Mouse (Mus musculus) adipocyte (in vitro differentiated cells): ENCODE data around the gene Ahcyl1.
"Not testable (repeated sequence)": the region's sequence is repeated elsewhere in the genome, so short reads cannot be mapped to it uniquely, and the experiment has no call there.

ENCODE experiments used
- DNase-seq: peaks from one replicate; pipeline ENCODE4 v3.0.0-alpha.2; 2016; ENCODE audit warnings: low spot score

Gene Ahcyl1

DNA sequence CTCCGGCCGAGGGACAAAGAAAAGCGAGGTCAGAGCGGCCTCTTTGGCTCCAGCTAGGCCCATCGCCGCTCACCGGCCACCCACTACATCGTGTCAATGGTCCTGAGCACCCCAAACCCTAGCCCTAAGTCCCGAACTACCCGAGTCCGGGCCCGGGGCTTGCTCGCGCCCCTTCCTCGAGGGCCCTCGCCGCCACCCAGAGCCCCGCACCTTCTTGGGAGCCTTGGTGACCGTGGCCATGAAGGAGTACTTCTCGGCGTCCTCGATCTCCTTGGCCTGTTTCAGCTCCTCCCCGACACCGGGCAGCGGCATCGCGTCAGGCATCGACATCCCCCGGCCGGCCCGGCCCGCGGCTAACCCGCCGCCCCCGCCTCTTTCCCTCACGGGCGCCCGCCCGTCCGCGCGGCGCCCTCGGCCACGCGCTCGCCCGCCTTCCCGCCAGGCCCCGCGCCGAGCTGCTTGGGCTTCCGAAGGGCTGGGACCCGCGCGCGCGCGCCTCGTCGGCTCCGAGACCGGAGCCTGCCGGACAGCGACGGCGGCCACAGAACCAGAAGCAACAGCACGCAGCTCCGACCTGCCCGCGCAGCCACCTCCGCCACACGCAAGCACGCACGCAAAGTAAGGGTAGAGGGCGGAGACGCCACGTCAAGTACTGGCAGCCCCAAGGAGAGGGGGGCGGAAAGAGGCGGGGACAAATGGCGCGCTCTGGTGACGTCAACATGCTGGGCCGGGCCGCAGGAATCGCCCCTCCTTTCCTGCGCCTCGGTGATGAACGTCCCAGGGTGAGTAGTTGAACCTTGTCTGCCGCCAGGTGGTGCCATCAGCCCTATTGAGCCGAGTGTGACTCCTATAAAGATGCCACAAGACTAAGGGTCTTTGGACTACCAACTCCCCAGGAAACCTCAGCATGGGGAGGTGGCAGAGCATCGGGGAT is at the start of gene Ahcyl1:
Gene Ahcyl1 (minus strand): TSS at position 613 of the 934 bp plus-strand sequence.
- DNase-seq = peak; percentile 99

DNA sequence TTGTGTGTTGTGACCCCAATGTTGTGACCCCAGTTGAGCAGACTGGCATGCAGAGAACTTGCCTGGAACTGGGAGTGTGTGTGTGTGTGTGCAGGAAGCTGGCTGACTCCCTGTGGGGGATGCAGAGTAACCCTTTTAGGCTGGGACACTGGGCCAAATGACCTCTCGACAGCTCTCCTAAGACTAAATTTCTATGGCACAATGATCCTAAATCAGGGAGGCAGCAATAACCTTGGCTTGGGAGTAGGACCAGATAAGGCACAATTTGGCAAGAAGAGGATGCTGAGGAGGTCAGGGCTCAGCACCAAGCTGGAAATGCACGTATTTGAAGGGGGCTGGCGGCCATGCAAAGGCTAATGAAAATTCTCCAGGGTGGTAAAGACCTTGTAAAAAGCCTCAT is 49.7 kb upstream of the Ahcyl1 start:
- DNase-seq = no peak

DNA sequence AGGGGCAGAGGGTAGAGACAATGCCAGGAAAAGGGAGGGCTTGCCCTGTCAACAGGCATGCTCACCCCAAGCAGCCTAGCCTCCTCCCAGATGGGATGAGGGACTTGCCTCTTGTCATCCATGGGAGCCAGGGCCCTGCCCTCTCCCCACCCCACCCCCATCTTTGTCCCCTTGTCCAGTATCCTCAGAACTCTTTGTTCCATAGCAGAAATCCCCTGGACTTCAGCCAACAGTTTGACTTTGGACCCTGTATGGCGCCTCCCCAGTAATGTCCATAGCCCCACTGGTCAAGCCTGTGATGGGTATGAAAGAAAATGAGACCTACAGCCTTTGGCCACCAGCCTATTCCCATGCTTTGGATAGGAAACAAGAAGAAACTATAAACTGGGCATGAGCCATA is 47.3 kb upstream of the Ahcyl1 start:
- DNase-seq = peak; percentile 43

DNA sequence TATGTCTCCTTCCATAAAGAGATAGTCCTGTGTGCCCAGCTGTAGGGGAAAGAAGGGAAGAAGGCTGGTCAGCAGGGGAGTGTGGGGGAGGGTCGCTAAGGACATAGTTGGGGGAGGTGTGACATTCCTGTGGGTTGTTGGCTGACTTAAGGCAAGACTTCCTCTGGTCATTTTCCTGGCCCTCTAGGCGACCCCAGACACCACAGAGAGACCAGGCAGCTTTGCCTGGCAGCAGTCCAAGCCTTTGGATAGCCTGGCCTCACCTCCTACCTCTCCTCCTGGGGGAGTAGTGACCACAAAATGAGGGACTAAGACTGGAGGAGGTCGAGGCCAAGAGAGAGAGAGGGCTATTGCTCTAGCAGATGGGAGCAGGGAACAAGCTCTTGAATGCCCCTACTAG is 46.7 kb upstream of the Ahcyl1 start:
- DNase-seq = no peak

DNA sequence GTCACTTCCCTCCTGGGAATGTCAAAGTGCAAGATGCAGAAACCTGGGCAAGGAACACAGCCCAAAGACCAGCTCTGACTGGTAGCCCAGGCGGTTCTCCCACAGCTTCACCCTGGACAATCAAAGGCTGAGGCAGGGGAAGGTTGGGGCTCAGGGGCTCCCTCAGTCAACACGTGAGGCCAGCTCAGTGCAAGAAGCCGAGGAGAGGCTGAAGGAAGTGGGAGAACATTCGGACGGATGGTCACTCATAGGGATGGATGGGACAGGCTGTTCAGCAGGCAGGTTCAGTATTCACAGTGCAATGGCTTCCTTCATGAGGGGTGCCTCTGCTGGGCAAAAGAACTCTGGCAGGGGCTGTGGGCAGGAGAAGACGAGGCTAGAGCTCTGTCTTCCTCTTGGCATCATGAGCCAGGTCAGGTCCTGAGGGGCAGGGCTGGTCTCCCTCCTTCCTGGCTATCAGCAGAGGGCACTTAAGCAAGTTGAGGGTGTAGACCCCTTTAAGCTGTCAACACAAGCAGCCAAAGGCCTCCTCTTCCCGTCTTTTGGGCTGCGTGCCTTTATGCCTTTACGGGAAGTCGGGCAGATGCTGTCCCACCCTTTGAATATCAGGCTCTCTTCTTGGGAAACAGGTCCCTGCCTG is 45.8 kb upstream of the Ahcyl1 start:
- no peak for DNase-seq

DNA sequence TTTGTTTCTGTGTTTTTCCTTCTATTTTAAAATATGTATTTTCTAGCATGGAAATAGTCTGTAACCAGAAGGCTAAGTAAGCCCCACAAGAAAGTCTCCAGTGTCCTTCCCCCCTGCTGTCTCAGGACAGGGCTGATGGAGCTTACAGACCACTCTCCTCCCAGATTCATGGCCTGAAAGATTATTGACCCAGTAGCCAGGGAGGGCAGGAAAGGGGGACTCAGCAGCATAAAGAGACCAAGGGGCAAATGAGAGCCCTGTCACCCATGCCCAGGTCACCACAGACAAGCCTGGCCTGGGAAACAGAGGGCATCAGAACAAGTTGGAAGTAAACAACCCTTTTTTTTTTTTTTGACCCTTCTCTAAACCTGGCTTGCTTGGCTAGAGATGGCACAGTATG is 45.0 kb upstream of the Ahcyl1 start:
- DNase-seq = no peak

DNA sequence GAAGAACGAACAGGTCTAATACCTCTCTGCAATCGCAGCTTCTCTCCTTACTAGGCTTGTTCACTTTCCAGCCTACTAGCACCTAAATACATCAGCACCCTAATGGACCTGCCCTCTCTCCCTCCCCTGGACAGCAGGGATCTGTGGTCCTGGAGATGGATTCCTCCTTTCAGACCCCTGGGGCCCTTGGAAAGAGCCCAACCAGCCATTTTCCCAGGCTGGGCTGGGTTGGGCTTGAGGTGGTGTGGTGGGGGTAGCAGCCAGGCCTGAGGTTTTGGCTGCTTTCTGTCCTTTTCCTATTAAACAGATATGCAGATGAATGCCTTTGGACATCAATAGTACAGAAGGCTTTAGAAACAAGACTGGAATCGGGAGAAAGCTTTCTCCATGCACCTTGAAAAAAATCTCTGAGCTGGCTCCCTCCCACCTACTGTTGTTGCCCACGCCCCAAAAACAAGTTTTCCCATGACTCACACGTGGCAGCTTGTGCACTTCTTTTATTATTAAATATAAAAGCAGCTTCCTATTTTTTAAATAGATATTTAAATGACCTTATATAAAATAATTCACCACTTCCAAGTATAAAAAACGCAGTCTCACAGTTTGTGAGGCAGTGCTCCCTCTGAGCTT is 44.3 kb upstream of the Ahcyl1 start:
- DNase-seq = peak; percentile 61

DNA sequence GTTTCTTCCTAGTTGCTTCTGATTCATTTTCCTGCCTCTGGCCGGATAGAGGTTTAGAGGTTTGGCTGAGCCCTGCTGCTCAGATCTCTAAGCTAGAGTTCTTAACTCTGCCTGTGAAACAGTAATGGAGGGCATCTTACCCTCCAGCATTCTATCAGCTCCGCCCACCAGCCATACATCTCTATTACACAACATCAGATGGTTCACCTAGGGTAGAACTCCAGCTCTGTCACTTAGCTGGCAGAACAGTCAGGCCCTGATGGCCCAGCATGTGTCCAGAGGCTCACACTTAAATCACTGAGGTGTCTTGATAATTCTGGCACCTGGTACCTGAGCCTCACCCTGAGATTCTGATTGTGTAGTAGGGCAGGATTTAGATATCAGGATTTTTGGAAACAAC is 43.6 kb upstream of the Ahcyl1 start:
- DNase-seq = no peak

DNA sequence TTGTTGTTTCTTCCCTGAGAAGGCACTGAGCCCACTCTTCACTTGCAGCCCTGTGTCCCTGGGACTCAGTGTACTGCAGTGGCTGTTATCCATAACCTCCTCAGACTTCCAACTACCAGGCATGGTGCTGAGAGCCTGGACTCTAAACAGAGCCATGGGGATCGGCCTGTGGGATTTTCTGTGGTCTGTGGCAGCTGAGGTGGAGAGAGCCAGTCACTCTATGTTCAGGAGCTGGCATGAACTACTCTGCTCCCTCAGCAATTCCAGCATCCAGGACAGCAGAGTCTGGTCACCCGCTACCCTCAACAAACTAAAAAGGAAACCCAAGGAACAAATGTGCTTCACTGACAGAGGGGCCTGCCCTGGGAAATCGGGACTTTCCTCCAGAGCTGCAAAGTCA is 43.1 kb upstream of the Ahcyl1 start:
- DNase-seq = no peak

DNA sequence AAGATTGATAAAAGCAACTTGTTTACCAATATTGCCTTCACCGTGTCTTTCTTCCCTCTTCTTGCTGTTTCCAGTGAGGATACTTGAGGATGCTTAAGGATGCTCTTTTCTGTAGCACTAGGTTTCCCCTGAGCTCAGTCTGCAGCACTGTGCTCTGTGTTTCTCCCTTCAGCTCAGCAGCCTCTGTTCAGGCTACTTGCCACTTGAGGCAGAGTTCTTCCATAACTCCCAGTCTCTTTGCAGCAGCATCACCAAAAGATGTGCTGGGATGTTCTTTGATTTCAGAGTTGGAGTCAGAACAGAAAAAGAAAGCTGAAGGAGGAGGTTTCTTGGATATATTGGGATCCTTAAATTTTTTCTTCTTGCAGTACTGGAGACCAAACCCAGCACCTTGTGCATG is 42.3 kb upstream of the Ahcyl1 start:
- DNase-seq = no peak

DNA sequence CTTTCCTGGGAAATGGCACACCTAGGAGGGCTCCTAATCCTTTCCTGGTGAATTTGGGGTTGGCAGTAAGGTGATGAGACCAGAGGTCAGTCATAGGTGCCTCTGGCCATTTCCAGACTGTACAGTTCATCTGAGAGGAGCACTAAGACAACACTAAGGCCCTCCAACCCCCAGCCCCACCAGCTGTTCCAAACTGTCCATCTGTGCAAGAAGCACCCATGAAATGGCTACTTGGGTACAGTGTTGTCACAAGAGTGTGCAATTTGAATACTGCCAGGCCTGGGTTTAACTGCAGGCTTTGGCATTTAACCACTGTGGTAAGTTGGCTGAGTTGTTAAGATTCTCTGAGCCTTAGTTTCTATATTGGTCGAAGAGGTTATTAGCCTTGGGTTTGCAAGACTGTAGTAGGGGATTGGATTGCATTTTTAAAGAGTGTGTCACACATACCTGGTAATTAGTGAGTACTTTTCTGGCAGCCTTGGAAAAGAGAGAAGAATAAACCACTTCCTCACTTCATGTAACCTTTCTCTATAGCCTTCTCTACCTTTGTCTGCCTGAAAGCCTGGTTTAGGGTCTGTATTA is 41.3 kb upstream of the Ahcyl1 start:
- no peak for DNase-seq

DNA sequence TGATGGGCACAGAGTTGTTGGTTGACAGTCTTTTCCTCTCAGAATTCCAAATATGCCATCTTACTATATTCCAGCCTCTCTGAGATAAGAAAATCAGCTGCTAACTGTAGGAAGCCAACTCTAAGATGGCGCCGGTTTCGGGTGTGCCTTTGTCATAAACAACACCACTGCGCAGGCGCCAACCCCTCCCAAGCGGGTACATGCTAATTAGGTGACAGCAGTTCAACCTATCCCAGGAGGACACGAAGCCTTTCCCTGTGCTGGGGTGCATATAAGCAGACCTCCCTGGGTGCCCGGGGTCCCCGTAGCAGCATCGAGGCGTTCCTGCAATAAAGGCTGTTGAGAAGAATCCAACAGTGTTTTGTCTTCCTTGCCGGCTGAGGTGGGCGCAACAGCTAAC is 39.3 kb upstream of the Ahcyl1 start:
- DNase-seq = not testable (repeated sequence)

DNA sequence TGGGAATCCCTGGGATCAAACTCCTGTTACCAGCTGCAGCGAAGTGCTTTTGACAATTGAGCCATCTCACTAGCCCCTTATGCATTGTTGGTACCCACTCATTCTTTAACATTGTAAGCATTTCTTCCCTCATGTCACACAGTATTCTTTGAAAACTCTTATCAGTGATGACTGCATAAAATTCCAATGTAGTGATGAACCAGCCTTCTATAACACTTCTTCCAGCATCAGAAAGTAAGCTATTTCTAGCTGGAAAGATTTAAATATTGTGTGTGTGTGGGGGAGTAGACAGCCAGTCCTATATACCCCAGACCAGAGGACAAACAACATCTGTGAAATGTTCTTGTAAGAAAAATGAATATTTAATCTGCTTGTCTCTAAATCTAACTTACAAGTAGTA is 37.0 kb upstream of the Ahcyl1 start:
- no peak for DNase-seq

DNA sequence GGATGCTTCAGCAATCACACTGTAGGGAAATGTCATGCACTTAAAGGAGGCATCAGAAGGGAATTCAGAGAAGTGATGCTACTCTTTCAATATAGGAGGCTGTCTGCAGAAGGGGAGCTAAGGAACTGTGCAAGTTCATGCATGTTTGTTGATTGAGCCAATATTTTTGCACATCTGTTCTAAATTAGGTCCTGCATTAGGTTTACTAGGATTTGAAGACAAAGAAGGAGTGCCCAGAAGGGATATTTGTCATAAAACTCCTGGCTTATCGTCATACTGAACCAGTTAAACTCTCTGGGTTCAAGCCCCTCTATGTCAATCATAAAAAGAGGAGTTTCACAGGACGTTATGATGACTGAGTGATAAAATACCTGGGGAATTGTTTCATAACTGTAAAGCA is 33.9 kb upstream of the Ahcyl1 start:
- DNase-seq = no peak

DNA sequence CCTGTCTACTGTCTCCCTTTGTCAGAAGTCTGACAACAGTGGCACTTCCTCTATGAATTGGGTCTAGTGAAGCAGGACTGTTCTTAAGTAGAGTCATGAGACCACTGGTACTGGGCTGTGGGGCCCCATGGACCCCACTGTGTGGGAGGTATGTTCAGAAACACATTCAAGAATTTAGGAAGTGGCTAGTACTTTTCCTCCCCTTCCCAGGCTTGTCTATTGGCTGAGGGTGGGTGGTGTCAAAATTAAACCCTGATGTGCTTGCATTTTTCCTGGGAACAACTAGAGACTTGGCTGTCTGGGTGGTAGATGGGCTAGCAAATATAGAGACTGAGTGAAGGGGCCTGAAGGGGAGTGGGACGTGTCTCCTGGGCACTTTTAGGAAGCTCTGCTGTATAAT is 32.1 kb upstream of the Ahcyl1 start:
- no peak for DNase-seq

DNA sequence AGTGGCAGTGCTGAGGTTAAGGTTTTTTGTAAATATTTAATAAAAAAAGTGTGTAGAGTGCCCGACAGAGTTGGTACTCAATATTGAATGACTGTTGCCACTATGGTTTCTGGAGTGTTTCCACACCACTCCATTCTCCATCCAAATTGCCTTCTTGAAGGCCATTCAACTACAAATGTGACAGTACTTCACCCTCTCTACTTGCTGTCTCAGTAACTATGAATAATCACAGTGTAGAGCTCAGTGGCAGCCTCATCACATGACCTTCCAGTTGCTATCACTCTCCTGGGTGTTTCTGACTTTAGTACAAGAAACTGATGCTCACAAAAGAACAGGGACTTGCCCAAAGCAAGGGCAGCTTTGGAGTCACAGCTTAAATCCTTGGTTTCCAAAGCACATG is 19.6 kb upstream of the Ahcyl1 start:
- no peak for DNase-seq

DNA sequence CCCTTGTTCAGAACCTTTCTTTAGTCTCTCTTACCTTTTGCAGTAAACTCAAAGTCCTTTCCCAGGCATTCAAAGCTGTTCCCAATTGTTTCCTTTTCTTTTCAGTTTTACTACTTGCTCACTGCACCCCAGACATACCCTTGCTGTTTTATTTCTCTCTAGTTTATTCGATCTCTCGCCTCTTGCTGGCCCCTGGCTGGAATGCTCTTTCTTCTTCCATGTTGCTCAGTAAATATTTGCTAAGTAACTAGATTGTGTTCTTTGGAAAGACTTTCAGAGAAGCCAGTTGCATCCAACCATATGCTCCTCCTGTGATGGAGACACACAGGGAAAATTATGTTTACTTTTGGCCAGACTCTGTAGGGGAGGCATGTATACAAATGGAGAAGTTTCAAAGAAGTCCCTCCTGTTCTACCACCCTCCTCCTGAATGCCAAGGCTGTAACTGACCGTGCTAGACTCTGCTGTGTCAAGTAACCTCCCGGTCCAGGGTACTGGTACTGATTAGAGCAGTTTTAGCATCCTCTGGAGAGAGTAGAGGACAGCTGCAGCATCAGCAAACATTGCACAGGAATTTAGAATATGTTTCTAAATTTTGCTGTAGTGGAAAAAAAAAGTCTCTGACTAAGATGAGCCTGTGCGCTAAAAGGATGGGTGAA is 18.0 kb upstream of the Ahcyl1 start:
- DNase-seq = no peak

DNA sequence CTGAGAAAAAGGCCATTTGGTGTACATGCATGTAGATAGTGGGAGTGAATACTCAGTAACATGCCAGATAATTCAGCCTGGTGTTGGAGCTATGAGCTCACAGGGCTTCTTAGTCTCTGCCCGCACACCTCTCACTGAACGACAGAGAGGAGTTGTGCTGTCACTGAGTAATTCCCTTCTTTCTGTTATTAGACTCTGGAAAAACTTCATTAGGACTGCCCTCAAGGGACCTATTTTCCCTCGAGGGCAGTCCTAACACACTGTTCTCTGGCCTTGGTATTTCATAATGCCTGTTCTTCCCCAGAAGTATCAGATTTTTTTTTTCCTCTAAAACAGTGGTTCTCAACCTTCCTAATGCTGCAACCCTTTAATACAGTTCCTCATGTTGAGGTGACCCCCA is 15.7 kb upstream of the Ahcyl1 start:
- peak; percentile 76 for DNase-seq

DNA sequence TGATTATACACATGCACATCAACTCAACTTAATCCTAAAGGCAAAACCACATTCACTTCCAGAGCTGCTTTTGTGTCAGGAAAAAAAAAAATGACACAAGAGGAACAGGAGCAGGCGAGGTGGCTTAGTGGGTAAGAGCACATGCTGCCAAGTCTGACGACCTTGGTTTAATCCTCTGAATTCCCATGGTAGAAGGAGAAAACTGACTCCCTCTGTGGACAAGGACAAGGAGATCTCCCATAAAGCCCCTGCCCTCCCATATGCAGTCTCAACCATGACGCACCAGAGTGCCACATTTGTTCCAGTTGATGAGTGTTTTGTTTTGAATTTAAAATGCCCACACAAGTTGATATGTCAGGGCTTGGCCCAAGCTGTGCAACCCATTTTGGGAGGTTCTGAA is 12.8 kb upstream of the Ahcyl1 start:
- no peak for DNase-seq

DNA sequence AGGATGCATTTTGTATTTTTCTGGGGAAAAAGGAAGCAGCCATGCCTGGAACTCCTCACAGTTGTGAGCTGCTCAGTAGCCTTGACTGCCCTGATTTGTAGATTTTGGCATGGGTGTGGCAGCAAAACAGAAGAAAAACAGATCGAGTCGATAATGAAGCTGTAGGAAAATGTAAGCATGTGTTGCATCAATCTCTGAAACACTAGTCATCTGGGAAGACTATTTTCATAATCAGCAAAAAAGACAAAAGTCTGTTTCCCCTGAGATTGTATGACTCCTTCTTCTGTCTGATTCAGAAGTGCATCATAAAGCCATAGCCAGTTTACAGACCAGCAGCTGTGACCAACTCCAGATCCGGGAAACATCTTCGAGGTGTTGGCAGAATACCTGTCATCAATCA is 10.9 kb upstream of the Ahcyl1 start:
- no peak for DNase-seq

DNA sequence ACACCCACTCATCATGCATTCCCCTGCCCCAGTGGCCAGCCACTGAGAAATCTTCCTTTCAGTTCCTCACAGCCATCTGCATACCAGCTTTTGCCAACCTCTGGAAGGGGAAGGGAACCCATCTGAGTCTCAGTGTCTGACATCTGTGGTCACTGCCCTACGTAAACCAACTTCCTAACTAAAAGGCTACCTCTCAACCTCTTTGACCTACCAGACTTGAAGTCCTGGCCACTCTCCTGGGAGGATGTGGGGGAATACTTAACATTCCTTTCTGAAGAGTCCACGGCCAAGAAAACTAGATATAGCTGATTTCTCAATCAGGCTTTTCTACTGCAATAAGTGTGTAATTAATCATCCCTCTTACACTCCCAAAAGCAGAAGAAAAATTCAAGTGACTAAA is 9.8 kb upstream of the Ahcyl1 start:
- DNase-seq = no peak

DNA sequence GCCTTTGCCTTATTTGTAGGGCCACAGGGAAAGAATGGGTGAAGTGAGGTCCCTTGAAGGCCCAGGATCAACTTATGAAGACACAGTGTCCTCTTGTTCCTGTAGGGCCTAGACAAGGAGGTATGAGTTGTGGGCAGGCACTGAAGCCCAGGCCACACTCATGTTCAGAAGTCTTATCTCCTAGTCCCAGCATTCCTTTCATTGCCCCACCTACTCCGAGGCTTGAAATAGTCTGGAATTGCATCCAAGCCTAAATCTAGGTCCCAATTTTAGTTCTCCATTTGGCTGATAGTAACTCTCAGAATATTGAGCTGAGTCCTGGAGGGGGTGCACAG is 8.0 kb upstream of the Ahcyl1 start:
- DNase-seq = no peak
